Mouse (Mus musculus) kidney, postnatal 36 days (tissue): ENCODE measurements around the gene Tbc1d30.

Experiments used
- DNase-seq, 2 experiments: peaks; one replicate each; pipeline ENCODE4 v3.0.0; 2021 to 2022; ENCODE audit warnings: mixed read lengths in 2 of 2

The Tbc1d30 gene

DNA sequence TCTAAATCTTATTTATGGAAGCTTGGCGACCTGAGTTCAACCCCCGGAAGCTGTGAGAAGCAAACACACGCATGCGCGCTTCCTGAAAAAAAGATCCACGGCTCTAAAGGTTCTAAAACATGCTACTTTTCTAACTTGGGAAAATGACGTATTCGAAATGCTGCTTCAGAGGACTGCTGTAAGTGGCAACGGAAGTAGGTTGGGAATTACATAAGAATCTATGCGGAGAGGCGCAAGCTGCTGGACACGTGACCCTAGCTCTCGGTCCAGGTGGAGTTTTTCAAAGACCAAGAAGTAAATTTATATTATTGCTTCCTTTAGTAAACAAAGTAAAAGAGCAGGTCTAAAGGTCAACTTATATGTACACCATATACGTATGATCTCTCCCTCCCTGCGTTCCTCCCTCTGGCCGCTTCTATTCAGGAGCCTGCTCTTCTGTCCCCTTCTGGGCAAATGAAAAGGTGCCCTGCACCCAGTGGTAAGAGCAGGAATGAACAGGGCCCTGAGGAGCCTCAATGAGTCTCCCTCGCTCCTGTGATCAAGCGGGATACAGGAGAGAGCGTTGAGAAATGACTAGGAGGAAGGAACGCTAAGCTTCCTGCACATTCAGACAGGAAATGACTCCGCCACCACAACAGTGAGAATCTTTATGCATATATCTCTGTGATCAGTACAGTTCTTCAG lies 87.4 kb downstream of the Tbc1d30 start:
- no peak for DNase-seq

DNA sequence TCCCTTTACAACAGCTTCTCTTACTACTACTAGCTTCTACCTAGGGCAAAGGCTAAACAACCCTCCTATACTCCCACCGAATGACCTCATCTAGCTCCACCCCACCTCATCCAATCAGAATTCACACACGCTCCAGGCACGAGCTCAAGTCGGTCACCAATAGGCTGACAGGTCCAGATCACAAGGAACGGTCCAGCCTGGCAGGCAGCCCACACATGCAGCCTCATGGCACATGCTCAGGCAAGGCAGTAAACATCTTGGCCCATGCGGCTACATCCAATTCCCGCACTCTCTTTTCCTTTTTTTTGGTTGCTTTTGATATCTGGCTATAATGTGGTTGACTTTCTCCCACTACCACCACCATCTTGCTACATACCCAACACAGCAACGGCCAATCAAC lies 88.9 kb downstream of the Tbc1d30 start:
- no peak for DNase-seq

DNA sequence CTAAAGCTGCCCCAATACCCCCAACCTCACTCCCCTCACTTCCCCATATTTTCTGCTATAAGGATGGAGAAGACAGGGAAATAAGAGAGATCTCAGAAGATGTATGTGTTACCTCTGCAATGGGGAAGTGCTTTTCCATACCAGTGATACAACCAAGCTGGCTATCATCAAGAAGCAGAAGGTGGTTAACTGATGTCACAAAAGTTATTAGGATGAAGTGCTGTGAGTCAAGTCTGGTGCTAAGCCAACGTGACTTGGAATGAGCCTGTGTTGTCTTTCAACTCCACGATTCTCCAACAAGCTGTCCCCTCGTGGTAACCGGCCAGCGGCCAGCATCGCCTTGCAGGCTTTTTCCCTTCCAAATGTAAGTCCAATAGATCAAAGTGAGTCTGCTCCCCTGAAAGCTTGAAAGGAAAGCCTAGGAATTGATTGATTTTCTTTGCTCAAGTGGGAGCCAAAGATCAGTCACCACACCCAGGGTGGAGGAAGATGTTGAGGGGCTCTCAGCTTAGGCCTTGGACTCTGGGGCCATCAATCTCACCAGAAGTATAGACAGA lies 90.0 kb downstream of the Tbc1d30 start:
- no peak for DNase-seq

DNA sequence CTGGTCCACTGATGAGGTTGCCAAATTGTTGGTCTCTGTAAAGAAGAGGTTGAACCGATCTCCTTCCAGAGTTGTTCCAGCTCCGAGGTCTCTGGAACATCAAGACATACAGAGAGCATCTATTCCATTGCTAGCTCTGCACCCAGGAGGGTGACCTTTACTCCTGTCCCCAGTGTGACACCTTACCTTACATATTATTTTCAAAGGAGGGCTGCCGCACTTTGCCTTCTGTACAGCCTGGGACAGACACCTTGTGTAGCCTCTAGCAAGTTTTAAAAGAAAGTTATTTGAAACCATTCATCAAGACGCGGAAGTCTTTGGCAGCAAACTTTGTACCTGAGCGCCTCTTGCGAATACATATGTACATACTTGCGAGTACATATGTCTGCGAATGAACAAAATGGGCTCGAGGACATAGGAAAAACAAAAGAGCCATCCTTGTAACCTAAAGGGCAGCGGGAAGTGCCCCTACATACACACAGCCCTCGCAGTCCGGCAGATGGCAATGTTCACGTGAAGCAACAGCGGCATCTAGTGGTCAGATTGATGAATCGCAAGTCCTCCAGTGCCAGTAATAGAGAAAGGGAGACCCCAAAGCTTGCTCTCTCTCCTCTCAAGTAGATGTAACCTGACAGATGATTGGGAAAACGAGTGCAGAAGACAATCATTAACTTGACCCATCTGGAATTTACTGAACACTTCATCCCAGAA lies 94.8 kb downstream of the Tbc1d30 start:
- DNase-seq: peak; percentile 36 to 76

DNA sequence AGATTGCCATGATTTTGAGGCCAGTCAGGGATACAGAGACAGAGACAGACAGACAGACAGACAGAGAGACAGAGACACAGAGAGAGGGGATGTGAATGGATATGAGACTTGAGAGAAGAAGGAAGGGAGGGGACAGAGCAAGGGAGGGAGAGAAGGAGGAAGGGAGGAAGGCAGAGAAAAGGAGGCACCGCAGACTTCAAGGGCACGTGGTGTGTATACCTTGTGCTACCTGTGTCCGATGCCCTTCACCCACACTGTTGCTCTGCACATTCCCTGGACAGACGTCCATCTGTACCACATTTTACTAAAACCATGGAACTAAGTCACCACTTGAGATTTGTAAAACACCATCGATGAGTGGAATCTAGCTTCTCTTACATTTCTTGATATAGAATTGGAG lies 95.6 kb downstream of the Tbc1d30 start:
- no peak for DNase-seq

DNA sequence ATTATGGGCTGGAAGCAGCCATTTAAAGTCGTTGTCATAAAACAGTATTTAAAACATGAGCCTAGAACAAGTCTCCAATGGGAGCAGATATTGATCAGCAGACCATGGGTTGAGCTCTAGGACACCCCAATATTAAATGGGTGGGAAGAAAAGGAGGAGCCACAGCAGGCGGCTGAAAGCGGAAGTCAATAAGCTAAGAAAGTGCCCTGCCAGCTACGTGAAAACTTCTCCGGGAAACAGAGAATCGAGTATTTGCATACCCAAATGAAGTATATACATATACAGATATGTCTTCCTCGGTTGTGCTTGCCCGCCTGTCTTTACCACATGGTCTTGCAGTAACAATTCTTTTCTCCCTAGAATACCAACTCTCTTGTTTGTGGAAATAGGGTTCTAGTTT lies 96.7 kb downstream of the Tbc1d30 start:
- no peak for DNase-seq

DNA sequence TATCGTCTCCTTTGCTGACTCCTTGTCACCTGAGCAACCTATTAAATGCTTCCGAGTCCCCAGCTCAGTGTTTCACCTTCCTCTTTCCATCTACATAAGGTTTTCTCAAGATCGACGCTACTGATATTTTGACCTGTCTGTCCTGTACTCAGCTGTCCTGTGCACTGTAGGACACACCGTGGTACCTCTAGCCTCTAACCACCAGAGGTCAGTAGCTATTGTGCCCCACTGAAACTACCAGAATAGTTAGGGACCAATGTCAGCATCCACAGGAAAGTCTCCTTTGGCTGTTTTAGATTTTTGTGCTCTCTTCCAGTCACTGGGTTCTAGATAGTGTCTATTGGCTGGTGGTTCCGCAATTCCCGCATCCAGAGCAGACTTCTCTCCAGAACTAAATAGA lies 98.3 kb downstream of the Tbc1d30 start:
- DNase-seq: no peak

DNA sequence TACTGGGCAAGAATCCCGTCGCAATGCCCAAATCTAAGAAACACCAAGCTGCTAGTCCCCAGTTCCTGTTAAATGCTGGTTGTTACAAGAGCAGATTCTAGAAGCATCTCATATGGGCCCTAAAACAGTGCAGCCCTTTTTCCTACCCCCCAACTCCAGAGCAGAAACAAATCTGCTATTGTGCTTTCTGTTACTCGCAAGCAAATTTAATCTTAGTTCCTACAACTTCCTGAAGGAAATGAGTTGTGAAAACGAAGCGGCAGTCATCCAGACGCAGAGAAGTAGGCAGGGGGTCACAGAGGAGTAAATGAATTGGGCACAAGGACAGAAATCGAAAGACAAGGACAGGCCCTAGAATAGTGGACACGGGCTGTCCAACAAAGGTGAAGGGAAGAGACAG lies 99.9 kb downstream of the Tbc1d30 start:
- no peak for DNase-seq

DNA sequence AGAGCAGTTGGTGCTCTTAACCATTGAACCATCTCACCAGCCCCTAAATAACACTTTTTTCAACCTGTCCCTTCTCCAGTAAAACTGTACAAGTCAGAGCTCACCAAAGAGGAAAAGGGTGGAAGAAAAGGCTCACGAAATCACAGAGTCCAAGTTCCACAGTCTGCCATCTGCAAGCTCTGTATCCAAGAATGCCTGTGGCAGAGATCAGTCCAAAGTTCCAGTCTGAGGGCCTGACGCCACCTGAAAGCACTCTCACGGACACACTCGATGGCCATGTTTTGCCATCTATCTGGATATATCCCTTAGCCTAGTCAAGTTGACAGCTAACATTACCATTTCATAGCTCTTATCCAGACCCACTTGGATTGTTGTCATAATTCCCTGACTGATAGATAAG lies 101.3 kb downstream of the Tbc1d30 start:
- DNase-seq: peak; percentile 44 to 52

DNA sequence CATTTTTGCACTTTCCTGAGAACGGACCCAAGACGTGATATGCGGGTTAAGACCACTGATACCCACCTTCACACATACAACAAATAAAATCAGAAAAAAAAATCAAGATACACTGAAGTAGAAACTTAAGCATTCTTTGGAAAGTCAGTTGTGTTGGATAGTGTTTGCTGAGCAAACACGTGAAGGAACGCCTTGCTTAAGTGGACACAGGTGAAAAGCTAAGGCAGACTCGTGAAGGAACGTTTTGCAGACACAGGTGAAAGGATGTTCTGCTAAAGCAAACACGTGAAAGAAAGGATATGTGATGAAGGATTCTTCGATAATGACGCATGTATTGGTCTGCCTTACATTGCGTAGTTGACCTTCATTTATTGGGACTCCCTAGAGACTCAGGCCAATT lies 103.5 kb downstream of the Tbc1d30 start:
- DNase-seq: no peak

DNA sequence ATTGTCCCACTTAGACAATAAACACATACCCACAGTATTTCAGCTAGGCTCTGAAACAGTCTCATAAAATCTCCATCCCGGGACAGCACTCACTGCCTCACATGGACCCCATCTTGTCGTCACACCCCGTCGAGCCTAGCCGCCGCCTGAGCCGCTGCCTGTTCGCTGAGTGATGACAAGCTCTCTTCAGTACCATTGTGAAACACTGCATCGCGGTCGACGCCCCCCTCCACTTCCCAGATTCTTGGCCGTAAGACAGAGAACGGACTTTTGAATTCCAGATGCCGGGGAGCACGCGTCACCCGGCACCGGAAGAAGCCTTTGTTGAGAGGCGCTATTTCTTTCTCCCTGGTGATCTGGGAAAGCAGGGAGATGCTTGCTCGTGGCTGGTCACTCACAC lies 104.1 kb downstream of the Tbc1d30 start:
- DNase-seq: no peak

DNA sequence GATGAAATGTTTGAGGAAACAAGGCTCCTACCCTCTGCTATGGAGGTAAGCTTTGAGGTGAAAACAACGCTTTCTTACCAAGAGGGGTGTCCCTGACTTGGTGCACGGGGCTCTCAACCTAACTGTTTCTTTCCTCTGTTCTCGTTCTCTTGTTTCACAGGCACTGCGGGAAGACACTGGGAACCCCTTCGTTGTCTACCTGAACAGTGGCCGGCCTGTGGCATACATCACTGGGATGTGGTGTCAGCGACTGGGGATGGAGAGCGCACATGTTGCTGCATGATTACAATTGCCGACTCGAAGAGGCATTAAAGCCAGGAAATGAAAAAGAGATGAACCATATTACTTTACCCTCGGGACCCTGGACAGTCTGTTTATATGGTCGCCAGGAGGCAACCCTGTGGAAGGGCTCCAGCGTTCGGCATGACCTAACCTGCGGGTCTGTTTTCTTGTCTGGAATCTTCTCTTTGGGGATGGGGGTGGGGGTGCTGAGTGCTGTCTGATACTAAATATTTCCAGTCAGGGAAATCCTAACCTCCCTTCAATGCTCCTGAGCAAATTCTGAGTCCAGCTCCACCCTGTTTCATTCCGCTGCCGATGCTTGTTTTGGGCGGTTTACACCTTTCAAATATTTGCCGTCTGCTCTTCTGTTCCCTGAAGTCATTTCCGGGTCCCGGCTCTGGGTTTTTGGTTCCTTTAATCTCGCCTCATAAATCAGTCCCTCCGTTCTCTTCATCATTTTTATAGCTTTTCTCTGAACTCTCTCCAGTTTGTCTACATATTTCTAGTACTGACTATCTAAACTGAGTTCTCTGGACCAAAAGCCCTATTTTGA lies 107.5 kb downstream of the Tbc1d30 start:
- DNase-seq: no peak

DNA sequence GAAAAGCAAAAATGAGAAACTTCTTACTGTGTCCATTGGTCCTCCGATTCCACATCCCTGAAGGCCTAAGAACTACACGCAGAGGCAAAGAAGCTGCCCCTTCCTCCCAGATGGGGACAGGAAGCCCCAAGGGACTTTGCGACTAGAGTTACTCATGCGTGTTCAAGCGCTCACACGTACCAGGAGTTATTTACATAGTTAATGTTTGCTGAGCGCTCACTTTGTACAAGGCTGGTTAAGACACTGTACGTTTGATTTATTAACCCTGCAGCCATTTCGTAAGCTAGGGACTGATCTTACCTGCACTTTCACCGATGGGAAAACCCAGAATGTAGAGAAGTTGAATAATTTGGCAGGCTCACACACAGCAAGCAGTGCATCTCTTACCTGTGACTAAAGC lies 108.5 kb downstream of the Tbc1d30 start:
- DNase-seq: peak; percentile 45 to 67

DNA sequence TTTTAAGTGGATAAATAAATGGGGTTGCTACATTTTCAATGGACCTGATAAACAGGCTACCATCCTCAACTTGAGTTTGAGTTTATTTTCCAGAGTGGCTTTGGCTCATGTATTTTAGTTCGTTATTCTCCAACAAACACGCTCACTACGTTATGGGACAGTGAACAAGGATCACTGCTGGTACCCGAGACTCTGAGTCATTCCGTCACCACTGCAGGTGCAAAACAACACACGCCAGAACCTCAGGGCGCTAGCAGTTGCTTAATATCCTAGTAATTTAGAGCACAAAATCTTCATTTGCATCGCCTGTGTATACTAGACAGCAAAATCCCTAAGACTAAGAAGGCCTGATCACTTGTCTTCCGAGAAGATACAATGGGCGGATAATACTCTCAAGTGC lies 112.0 kb downstream of the Tbc1d30 start:
- no peak for DNase-seq

DNA sequence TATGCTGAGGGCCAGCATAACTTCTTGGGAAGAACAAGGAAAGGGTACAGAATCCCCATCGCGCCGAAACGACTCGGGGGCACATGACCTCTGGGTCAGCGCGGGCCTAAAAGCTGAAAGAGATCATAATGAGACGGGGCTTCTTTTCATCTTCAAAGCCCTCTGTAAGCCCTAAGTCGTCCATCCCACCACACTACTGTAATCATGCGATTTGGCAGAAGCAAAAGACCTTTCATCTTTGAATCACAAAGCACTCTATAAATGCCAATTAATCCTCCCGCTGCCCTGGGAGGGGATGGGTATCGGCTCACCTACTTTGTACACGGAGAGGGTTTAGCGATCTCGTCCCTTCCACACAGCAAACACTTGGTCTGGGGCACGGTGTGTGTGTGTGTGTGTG lies 112.5 kb downstream of the Tbc1d30 start:
- no peak for DNase-seq

DNA sequence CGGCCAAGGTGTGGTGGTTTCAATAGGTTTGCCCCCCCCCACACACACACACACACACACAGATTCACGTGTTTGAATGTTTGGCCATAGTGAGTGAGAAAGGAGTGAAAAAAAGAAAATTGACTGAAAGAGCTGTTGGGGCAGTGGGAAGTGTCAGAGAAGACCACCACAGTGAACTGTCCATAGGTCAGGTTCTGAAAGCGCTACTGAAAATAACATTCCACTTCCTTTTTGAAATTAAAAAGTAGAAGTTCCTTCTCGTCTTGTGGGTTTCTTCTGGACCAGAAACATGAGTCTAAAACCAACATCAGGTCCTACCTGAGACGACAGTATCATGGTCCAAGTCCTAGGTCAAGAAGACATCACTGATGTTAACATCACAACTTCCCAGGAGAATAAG lies 113.7 kb downstream of the Tbc1d30 start:
- no peak for DNase-seq

DNA sequence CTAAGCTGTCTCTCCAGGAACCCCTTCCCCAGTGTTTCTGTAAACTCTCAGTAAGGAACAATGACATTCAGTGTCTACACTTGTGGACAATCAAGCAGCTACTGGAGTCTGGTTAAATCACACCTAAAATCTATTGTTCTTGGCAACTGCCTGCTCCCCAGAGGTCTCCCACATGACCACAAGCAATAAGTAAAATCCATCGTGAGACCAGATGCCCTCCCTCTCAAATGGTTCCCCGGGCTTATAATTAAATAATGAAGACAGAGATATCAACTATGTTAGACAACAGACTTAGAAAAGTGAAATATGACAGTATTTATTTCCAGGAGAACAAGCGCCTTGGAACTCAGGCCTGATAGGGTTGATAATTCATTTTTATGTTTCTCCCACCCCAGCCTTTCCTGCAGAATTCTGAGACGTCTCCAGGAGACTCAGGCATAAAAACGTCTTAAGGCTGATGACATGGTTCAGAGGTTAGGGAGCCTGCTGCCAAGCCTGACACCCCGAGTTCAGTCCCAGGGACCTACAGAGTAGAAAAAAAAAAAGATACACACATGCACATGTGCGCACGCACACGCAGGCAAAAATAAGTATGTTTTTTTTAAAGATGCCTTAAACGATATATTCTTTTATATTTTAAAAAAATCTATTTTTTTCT lies 115.8 kb downstream of the Tbc1d30 start:
- no peak for DNase-seq

DNA sequence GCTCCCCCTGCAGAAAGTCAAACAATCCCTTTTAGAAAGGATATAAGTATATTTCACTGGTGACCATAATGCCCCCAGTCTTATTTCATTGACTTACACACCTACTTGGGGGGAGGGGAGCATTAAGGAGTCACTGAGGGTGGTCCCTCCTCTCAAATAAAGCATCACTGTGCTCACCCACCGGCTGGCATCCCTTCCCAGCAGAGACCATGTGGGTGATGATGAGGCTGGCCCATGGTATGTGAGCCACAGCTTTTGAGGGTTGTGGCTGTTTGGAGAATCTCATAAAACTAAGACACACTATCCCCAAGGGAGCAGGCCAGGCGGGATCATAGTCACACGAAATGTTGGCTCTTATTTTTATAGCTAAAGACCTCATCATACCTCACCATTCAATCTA lies 116.6 kb downstream of the Tbc1d30 start:
- no peak for DNase-seq

DNA sequence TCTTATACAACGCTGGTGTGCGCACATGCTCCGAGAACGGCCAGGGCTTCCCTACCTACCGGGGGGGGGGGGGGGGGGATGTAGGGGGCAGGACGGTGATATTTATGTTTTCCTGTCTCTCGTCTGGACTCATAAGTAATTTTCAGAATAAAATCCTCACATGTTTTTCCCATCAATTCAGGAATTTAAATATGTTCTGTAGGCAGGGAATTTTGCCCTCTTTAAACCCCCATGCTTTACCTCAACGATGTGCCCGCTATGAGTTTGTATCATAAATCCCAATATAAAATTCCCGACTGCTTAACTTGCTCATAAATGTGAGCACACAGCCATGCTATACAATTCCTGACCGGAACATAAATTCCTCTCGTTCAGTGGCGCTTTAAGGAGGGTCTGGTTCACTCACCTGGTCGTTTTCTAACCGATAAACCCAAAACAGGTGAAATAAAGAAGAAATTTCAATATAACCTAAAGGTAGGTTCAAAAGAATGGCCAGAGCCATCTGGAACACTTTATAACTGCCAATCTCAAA lies 122.6 kb downstream of the Tbc1d30 start:
- DNase-seq: no peak

DNA sequence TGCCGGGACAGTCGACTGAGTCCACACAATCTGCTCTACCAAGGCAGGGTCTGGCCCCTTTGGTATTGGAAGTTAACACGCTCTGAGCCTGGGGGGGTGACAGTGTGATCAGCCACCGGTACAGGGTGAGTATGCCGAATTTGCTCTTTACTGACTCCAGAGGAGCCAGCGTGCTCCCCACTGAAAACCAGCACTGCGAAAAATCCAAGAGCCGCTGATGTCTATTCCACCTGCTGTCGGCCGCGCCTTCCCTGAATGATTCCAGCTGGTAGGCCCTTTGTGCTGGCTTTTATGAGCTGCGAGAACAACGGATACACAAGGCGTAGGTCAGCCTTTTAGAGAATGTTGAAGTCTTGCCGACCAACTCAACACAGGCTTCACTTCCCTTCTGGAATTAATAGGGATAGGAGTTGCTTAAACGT lies 123.1 kb downstream of the Tbc1d30 start:
- DNase-seq: no peak

DNA sequence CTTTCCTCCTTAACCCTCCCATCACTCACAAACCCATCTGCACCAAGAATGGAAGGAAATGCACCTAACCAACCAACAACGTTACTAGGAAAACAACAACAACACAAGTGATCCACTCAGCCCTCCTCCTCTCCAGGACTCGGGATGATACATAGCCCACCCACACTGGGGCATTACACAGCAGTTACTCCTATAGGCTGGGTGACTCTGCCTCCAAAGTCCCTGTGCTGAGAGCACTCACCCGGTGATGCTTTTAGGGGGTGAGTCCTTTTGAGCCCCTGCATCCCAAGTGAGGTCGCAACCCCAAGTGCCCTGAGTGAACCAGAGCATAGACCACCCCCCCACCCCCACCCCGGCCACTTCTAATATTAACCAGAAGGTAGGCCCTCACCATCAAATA lies 123.7 kb downstream of the Tbc1d30 start:
- no peak for DNase-seq

DNA sequence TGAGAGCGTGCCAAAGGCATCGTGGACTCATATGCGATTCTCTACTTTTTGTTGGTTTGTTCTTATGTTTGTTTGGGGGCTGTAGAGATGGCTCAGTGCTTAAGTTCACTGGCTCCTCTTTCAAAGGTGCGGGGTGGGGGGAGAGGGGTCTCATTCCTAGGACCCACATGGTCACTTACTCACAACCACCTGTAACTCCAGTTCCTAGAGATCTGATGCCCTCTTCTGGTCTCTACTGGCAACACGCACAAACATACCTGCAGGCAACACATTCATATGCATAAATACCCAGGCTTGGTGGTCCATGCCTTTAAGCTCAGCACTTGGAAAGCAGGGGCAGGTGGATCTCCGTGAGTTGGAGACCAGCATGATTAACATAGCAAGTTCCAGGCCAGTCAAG lies 125.4 kb downstream of the Tbc1d30 start:
- peak in 1 of 2 experiments; percentile 19 for DNase-seq

DNA sequence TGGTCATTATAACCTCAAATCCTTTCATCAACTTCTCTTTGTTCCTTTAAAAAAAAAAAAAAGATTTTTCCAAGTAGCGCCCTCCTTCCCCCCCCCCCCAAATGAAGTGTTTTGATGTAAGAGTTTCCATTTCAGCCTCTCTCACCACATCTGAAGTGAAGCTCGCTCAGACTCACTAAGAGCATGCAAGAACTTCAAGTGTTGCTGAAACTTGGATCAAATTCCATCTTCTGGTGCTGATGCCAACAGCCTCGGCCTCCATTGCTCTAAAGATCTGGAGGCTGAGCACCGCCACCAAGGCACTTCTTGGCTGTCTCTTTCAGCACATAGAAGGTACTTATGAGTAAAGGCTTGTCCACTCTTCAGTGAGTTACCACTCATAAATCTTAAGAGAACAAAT lies 128.2 kb downstream of the Tbc1d30 start:
- DNase-seq: no peak
